Mouse (Mus musculus) right cerebral cortex, postnatal 14 days (tissue): Measurements from ENCODE around the gene Mgat2.
A peak's percentile ranks its signal among the peaks of the same experiment; 100 is the strongest.

ENCODE experiments used
- DNase-seq: peaks from one replicate; pipeline ENCODE4 v3.0.0; 2022

Gene Mgat2

DNA sequence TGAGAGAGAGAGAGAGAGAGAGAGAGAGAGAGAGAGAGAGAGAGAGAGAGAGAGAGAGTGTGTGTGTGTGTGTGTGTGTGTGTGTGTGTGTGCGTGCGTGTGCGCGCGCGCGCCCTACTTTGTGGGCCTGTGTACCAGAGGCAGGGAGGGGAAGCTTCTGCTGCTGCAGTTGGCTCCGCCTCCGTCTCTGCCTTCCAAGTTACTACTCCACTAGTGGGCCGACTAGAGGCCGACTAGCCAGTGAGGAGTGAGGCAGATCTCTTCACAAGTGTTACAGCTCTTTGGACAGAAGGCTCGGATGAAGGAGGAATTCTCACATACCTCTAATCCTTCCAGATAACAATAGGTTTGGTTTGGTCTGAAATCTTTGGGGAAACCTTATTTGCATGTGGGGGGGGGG, 4.6 kb upstream of the Mgat2 start:
- DNase-seq = no peak

GRCm38 (mm10) chr12:69181800-69182199, 2.2 kb upstream of the Mgat2 start:
- DNase-seq = no peak

DNA sequence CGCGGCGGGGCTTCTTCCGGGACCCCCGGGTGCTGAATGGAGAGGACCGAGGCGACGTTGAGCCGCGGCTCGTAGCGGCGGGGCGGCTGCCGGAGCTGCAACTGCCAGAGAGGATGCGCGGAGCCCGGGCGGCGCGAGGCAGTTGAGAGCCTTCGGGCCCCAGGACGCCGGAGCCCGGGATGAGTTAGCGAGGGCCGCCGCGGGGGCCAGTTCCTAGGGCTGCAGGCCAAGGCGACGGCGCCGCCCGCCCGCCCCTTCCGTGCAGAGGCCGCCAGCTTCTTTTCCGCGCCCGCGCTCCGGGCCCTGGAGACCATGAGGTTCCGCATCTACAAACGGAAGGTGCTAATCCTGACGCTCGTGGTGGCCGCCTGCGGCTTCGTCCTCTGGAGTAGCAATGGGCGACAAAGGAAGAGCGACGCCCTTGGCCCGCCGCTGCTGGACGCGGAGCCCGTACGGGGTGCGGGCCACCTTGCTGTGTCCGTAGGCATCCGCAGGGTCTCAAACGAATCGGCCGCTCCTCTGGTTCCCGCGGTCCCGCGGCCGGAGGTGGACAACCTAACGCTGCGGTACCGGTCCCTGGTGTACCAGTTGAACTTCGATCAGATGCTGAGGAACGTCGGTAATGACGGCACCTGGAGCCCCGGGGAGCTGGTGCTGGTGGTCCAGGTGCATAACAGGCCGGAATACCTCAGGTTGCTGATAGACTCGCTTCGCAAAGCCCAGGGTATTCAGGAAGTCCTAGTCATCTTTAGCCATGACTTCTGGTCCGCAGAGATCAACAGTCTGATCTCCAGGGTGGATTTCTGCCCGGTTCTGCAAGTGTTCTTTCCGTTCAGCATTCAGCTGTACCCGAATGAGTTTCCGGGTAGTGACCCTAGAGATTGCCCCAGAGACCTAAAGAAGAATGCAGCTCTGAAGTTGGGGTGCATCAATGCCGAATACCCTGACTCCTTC, 662 bp downstream of the Mgat2 start:
- DNase-seq = peak; percentile 62

GRCm38 (mm10) chr12:69185371-69185770, 1.4 kb downstream of the Mgat2 start:
- no peak for DNase-seq

DNA sequence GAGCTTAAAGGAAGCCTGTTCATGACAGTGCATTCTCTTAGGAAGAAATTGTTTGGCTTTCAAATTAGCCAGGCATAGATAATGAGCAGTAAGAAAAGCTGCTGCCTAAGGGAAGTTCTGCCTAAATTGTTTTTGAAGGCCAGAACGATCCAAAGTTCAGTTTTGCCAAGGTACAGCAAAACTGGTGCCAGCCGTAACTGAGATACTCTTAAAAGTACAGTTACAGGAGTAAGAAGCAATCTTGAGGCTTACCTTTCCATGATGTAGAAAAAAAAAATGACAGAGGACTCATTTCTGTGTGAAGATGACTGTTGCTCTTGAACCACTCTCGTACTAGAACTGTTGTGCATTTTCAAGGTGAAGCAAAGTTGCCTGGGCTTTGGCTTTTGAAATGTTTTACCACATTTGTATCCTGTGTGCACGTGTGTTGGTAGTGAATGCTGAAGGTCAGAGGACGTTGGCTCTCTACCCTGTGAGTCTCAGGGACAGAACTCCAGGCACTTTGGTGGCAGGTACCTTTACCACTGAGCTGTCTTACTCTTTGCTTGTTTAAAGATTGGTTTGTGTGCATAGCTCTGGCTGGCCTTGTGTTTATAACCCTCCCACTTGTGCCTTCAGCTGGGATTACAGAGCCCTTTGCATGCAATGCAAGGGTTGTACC, 3.0 kb downstream of the Mgat2 start:
- no peak for DNase-seq

- DNase-seq = no peak
Observed at GRCm38 (mm10) chr12:69190074-69190473, 6.1 kb downstream of the Mgat2 start.

- no peak for DNase-seq
Observed at GRCm38 (mm10) chr12:69190522-69190921, 6.6 kb downstream of the Mgat2 start.

- DNase-seq = no peak
Observed at GRCm38 (mm10) chr12:69191396-69191795, 7.4 kb downstream of the Mgat2 start.

DNA sequence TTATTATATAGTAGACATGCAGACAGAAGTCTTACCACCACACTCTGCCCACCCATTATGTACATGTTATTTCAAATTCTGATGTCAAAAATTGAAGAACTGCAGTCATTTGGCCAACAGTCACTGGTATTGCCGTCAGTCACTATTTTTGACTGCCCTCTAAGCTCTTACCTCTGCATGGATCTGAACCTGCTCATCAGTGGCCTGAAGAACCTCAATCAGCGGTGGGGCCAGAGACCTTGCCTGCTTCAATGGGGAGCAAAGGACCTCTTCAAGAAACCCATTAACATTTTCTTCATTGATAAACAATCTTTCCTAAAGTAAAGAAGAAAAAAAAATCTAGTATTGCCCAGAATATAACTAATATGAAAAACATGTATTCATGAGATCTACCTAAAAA, 8.7 kb downstream of the Mgat2 start:
- DNase-seq = no peak

- DNase-seq = peak; percentile 74
Observed at GRCm38 (mm10) chr12:69196444-69197377, 12.8 kb downstream of the Mgat2 start, which contains the start of gene Gm49383. Gene Gm49383, minus strand, starts transcription at chr12:69197104.

DNA sequence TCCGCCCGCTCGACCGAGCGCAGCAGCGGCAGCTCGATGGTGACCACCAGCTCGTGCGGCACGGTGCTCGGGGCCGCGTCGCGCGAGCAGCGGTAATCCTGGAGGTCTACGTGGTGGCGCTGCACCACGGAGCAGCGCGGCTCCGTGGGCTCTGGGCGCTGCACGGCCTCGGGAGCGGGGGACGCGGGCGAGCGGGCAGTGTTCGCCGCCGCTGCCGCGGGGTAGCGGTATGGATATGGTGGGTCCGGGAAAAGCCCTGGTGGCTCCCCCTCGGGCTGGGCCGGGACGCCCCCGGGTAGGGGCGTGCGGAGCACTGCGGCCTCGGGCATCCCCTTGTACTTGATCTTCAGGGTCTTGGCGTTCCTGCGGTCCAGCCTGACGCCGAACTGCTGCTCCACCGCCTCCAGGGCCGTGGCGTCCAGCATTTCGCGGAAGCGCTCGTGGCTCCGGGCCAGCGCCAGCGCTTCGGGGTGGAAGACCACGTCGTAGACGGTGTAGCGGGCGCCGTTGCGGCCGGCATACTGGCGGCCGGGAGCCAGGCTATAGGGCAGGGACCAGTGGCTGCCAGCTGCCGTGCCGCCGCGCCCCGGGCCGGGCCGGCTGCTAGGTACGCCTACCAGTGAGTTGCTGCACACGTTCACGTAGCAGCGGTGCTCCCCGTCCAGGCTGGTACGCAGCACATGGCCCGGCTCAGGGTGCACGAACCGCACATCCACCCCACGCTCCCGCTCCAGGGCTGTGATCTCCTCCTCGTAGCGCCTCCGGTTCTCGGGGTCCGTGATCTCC, 13.6 kb downstream of the Mgat2 start:
- DNase-seq = peak; percentile 59

- DNase-seq = peak; percentile 68
Observed at GRCm38 (mm10) chr12:69198164-69198535, 14.2 kb downstream of the Mgat2 start, which contains the start of gene Dnaaf2. Gene Dnaaf2, minus strand, starts transcription at chr12:69198429.

- no peak for DNase-seq
Observed at GRCm38 (mm10) chr12:69198985-69199384, 15.0 kb downstream of the Mgat2 start.

GRCm38 (mm10) chr12:69204052-69204833, 20.3 kb downstream of the Mgat2 start, which contains the start of gene Gm49384:
Gene Gm49384, minus strand, starts transcription at chr12:69204267.
- no peak for DNase-seq

DNA sequence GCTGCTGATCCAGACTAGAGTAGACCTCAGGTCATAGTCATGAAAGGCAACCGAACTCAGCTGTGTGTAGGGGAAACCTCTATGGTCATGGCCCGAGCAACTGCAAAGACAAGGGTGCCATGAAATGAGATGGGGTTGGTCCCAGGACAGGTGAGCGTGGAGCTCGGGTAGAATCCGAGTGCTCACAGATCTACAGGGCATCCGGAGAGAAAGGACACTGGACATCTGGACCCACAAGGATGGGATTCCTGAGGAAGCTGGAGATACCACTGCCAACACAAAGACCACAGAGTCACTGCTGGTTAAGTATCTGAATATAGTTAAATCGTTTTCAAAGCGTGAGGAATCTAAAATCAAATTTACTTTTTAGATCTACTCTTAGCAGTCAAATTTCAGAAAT, 23.4 kb downstream of the Mgat2 start:
- no peak for DNase-seq

DNA sequence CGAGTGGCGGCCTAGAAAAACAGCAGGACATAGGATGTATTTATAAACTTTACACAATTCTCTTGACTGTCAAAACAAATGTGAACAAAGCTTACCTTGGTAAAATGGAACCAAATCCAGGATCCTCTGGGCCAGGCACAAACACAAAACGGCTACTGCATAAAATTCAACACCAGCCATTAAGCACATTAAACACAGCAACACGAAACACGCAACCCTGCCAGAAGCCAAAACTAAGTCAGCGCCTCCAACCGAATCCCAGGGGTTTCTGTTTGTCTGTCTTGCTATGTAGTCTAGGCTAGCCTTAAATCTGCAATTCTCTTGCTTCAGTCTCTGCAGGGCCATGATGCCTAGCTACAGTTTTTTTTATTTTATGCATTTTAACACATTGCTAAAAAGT, 24.0 kb downstream of the Mgat2 start:
- DNase-seq = no peak

GRCm38 (mm10) chr12:69208520-69208919, 24.6 kb downstream of the Mgat2 start:
- no peak for DNase-seq

GRCm38 (mm10) chr12:69210056-69210979, 26.4 kb downstream of the Mgat2 start:
- no peak for DNase-seq

- no peak for DNase-seq
Observed at GRCm38 (mm10) chr12:69211057-69211456, 27.1 kb downstream of the Mgat2 start.

DNA sequence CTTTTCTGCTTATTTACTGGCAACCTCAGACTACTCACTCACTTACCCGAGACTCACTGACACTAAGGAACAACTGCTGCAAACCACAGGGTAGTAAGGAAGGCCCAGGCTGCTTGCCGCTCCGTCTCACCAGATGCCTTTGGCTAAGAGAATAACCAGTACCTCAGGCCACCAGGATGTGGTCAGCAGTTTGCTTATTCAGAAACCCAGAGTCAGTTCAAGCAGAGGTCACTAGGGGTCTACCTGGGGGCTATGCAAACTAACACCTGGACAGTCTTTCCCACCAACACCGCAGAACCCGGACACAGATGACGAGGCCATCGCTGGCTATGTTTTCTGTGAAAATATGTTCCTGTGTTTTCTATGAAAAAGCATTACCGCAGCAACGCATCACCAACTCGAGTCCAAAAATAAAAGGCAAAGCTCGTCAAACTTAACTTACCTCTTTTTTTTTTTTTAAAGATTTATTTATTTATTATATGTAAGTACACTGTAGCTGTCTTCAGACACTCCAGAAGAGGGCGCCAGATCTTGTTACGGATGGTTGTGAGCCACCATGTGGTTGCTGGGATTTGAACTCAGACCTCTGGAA, 29.3 kb downstream of the Mgat2 start:
- DNase-seq = no peak
